Mouse (Mus musculus) ovary, adult 2 months (tissue): Measurements from ENCODE around the gene Olfr1132. TPM values are rescaled to one million over a fixed set of nuclear protein-coding genes. Genes with fewer than 3 reads are reported as not detected.

Experiments
- polyA plus RNA-seq: library from polyadenylated mRNA; depleted of rRNA; stranded (reverse); fragments of >200 nt; gene quantifications from 2 replicates; pipeline ENCODE4 v1.2.3, GENCODE M21; 2012; rRNA removed

Olfr1132 gene
- not detected in 2 replicates for polyA plus RNA-seq

GRCm38 (mm10) chr2:87637435-87637834 is at the start of gene Olfr1132:
TSS of gene Olfr1132 (minus strand) at chr2:87637535.

DNA sequence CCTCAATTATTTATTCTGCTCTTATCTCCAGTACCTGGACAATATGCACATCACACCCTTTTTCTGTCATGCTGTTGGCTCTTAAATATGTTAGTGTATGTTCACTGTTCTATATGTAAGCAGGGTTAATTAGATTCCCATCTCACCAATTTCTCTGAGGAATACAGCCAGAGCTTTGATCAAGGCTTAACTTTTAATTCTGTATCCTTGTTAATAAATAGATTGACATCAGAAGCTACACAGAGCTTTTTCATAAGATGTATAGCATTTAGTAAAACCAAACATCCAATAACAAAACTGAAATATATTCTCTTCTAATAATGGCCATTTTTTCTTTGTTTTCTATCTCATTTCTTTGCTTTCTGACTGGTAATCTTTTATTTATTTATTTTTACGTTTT is 36.2 kb upstream of the Olfr1132 start, which contains the start of gene Olfr1135:
Olfr1135 (minus strand) TSS at position 101 of the 400 bp plus-strand sequence.

DNA sequence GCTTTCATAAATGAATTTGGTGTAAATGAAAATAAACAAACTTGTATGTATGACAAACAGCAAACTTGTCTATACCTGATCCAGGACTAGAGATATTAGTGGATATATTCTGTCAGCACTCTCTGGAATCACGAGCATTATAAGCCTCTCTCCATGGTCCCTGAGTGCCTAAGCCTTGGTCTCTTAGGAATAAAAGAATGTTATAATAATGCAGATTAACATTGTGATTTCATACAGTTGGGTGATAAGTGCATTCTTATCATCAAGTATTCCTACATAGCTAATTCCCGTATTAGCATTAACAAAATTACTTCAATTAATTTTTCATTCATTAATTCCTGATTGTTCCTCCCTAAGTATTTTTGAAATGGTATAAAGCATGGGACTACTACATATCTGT is 21.0 kb upstream of the Olfr1132 start, which contains the start of gene Olfr1134:
Olfr1134 (minus strand) TSS at position 101 of the 400 bp plus-strand sequence.

DNA sequence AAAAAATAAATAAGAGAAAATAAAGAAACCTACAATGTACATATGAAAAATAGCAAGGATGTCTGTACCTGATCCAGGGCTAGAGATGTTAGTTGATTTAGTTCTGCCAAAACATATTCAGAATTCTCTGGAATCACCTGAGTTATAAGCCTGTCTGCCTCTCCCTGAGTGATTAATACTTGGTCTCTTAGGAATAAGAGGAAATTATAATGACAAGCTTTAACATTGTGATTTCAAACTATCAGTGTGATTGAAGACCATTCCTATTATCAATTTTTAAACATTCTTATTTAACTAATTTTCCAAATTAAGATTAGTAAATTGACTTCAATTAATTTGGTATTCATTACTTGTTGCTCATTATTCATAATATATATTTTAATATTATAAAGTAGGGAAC is 9.9 kb upstream of the Olfr1132 start, which contains the start of gene Olfr1133:
Olfr1133 (minus strand) TSS at position 101 of the 400 bp plus-strand sequence.

DNA sequence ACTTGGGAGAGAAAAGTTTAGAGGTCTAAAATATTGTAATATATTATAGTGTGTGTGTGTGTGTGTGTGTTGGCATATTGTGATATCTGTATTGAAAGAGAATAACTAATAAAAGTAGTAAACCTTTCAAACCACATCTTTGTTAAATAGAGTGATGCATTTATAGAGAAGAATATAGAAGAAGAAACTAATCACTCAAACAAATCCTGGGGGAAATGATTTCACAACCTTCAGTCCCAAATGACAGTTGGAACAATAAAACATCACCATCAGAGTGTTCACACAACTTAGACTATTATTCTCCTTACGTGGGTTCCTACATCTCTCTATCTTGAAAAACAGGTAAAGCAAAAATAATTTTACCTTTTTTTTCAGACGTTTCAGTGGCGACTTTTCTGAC is 10.5 kb downstream of the Olfr1132 start, which contains the start of gene Olfr1131:
Olfr1131 (plus strand) TSS at position 301 of the 400 bp plus-strand sequence.

GRCm38 (mm10) chr2:87605912-87606311 is 31.4 kb downstream of the Olfr1132 start, which contains the start of gene Olfr1130:
TSS of gene Olfr1130 (plus strand) at chr2:87606212.

Other genes starting within 250 kb of the Olfr1132 start
- gene Olfr1123, start 220.9 kb downstream of the Olfr1132 start, polyA plus RNA-seq: not detected in 2 replicates
- gene Olfr1124, start 207.3 kb downstream of the Olfr1132 start, polyA plus RNA-seq: not detected in 2 replicates
- gene Olfr1126, start 183.6 kb downstream of the Olfr1132 start, polyA plus RNA-seq: not detected in 2 replicates
- gene Pramel7, start 140.4 kb downstream of the Olfr1132 start, polyA plus RNA-seq: not detected in 2 replicates
- not detected in 2 replicates for gene Pramel6, start 131.0 kb downstream of the Olfr1132 start, polyA plus RNA-seq
- not detected in 2 replicates for gene Olfr153, start 105.7 kb downstream of the Olfr1132 start, polyA plus RNA-seq
- gene Olfr1128, start 92.0 kb downstream of the Olfr1132 start, polyA plus RNA-seq: not detected in 2 replicates
- gene Olfr1129, start 63.6 kb downstream of the Olfr1132 start, polyA plus RNA-seq: not detected in 2 replicates
- not detected in 2 replicates for gene Olfr1130, start 31.3 kb downstream of the Olfr1132 start, polyA plus RNA-seq
- gene Olfr1131, start 10.4 kb downstream of the Olfr1132 start, polyA plus RNA-seq: not detected in 2 replicates
- gene Olfr1133, start 9.8 kb upstream of the Olfr1132 start, polyA plus RNA-seq: not detected in 2 replicates
- gene Olfr1134, start 20.9 kb upstream of the Olfr1132 start, polyA plus RNA-seq: not detected in 2 replicates
- not detected in 2 replicates for gene Olfr1135, start 36.1 kb upstream of the Olfr1132 start, polyA plus RNA-seq
- not detected in 2 replicates for gene Olfr1136, start 56.4 kb upstream of the Olfr1132 start, polyA plus RNA-seq
- gene Olfr1137, start 75.6 kb upstream of the Olfr1132 start, polyA plus RNA-seq: not detected in 2 replicates
- not detected in 2 replicates for gene Olfr1138, start 102.4 kb upstream of the Olfr1132 start, polyA plus RNA-seq
- gene Olfr1140, start 106.2 kb upstream of the Olfr1132 start, polyA plus RNA-seq: not detected in 2 replicates
- not detected in 2 replicates for gene Olfr1141, start 116.5 kb upstream of the Olfr1132 start, polyA plus RNA-seq
- gene Olfr152, start 141.9 kb upstream of the Olfr1132 start, polyA plus RNA-seq: not detected in 2 replicates
- gene Olfr1143, start 163.1 kb upstream of the Olfr1132 start, polyA plus RNA-seq: not detected in 2 replicates
- not detected in 2 replicates for gene Olfr1145, start 172.3 kb upstream of the Olfr1132 start, polyA plus RNA-seq
- gene Olfr1148, start 193.0 kb upstream of the Olfr1132 start, polyA plus RNA-seq: not detected in 2 replicates
- not detected in 2 replicates for gene Olfr1150-ps1, start 206.5 kb upstream of the Olfr1132 start, polyA plus RNA-seq
- not detected in 2 replicates for gene Olfr1151, start 218.3 kb upstream of the Olfr1132 start, polyA plus RNA-seq
- not detected in 2 replicates for gene Olfr1152, start 229.0 kb upstream of the Olfr1132 start, polyA plus RNA-seq